Mouse (Mus musculus) embryonic facial prominence, embryonic 12.5 days (tissue): ENCODE results near the gene Tirap. TPM values are rescaled to one million over a fixed set of nuclear protein-coding genes. Genes with fewer than 3 reads are reported as not detected.
"Not testable (repeated sequence)": the region's sequence is repeated elsewhere in the genome, so short reads cannot be mapped to it uniquely, and the experiment has no call there.

Experiments
- ATAC-seq: fragments of 200-750 bp; cut with Nextera tagmentation; 2 replicates; pipeline ENCODE4 v1.8.0; 2017; ENCODE audit not compliant: insufficient number of reproducible peaks, insufficient read depth, low FRiP score, low TSS enrichment
- H3K27ac ChIP-seq: fragments of 300-500 bp; sonication (generic); 2 replicates; pipeline ENCODE4 v1.5.1; 2016; ENCODE audit warnings: mild to moderate bottlenecking
- H3K27me3 ChIP-seq: fragments of 300-500 bp; sonication (generic); 2 replicates; pipeline ENCODE4 v1.6.1; 2016; ENCODE audit warnings: mild to moderate bottlenecking, moderate library complexity
- H3K36me3 ChIP-seq: fragments of 300-500 bp; sonication (generic); 2 replicates; pipeline ENCODE4 v1.6.1; 2016; ENCODE audit warnings: mild to moderate bottlenecking
- H3K4me1 ChIP-seq: fragments of 300-500 bp; sonication (generic); 2 replicates; pipeline ENCODE4 v1.6.1; 2016
- H3K4me2 ChIP-seq: fragments of 300-500 bp; sonication (generic); replicated peaks from 2 replicates; pipeline ENCODE4 v1.6.1; 2016; ENCODE audit warnings: mild to moderate bottlenecking, moderate library complexity
- H3K4me3 ChIP-seq: fragments of 300-500 bp; sonication (generic); 2 replicates; pipeline ENCODE4 v1.5.1; 2016; ENCODE audit warnings: mild to moderate bottlenecking
- H3K9ac ChIP-seq: fragments of 300-500 bp; sonication (generic); 2 replicates; pipeline ENCODE4 v1.6.1; 2016; ENCODE audit warnings: mild to moderate bottlenecking, moderate library complexity
- H3K9me3 ChIP-seq: fragments of 300-500 bp; sonication (generic); 2 replicates; pipeline ENCODE4 v1.6.1; 2016; ENCODE audit warnings: mild to moderate bottlenecking, moderate library complexity
- WGBS: fragments of 180-500 bp; shearing (Covaris S2); methylation state at CpG from one replicate; pipeline ENCODE4 v1.1.7; 2016; 5-methylcytosine and 5-hydroxymethylcytosine counted together
- polyA plus RNA-seq: library from polyadenylated mRNA; unstranded; fragments of >200 nt; fragmentation: Nextera tagmentation; extraction: Ambion mirVana; gene quantifications from 2 replicates; pipeline ENCODE4 v1.2.1, GENCODE M21; 2016

Tirap gene
- polyA plus RNA-seq, 1 experiment from 2014 or later, result 11.6 TPM

GRCm38 (mm10) chr9:35163011-35163690 lies 36.9 kb downstream of the Tirap start:
- Histone ChIP-seq H3K9ac (no peak overlapping the region), H3K9me3 (no peaks in the 10 kb centered on the region), H3K4me3 (no peak overlapping the region), H3K27ac (no peak overlapping the region), H3K36me3 (0 out of 2 replicates have a peak, but pooled peaks cover 2% of the 10 kb centered on the region), H3K4me1 (no peaks in the 10 kb centered on the region), H3K27me3 (no peaks in the 10 kb centered on the region), H3K4me2 (no peak overlapping the region)
- 87% methylated on average over 11 of the region's 11 CpGs for WGBS
- no peak for ATAC-seq

- no peaks in the 10 kb centered on the region for H3K27me3 ChIP-seq
- H3K36me3 ChIP-seq, result no peaks in the 10 kb centered on the region
- H3K27ac ChIP-seq, result no peak overlapping the region
- H3K4me3 ChIP-seq, result no peak overlapping the region
- no peak for ATAC-seq
- H3K9ac ChIP-seq, result no peak overlapping the region
- H3K9me3 ChIP-seq, result no peaks in the 10 kb centered on the region
- H3K4me1 ChIP-seq, result no peaks in the 10 kb centered on the region
- 90% methylated on average over 7 of the region's 7 CpGs for WGBS
- H3K4me2 ChIP-seq, result no peak overlapping the region
Observed at GRCm38 (mm10) chr9:35161721-35162120, 38.4 kb downstream of the Tirap start.

- Histone ChIP-seq H3K9me3 (no peaks in the 10 kb centered on the region), H3K4me3 (no peak overlapping the region), H3K36me3 (0 out of 2 replicates have a peak, but pooled peaks cover 8% of the 10 kb centered on the region), H3K4me2 (no peak overlapping the region), H3K9ac (no peak overlapping the region), H3K27me3 (no peaks in the 10 kb centered on the region), H3K27ac (no peak overlapping the region), H3K4me1 (no peaks in the 10 kb centered on the region)
- WGBS, result 50% methylated on average over 2 of the region's 2 CpGs
- no peak for ATAC-seq
Observed at GRCm38 (mm10) chr9:35160662-35161061, 39.4 kb downstream of the Tirap start.

- Histone ChIP-seq H3K27ac (no peak overlapping the region), H3K36me3 (0 out of 2 replicates have a peak, but pooled peaks cover 8% of the 10 kb centered on the region), H3K4me3 (no peak overlapping the region), H3K27me3 (no peaks in the 10 kb centered on the region), H3K9me3 (no peaks in the 10 kb centered on the region), H3K4me2 (no peak overlapping the region), H3K4me1 (no peaks in the 10 kb centered on the region), H3K9ac (no peak overlapping the region)
- WGBS, result 65% methylated on average over 3 of the region's 3 CpGs
- ATAC-seq, result no peak
Observed at GRCm38 (mm10) chr9:35158477-35158876, 41.6 kb downstream of the Tirap start.

GRCm38 (mm10) chr9:35156862-35157261 lies 43.2 kb downstream of the Tirap start:
- ATAC-seq, result no peak
- Histone ChIP-seq H3K36me3 (0 out of 2 replicates have a peak, but pooled peaks cover 8% of the 10 kb centered on the region), H3K4me3 (no peak overlapping the region), H3K4me2 (no peak overlapping the region), H3K9me3 (no peaks in the 10 kb centered on the region), H3K27ac (0 out of 2 replicates have a peak overlapping the region, but pooled peaks have one; percentile 17), H3K4me1 (no peaks in the 10 kb centered on the region), H3K27me3 (no peaks in the 10 kb centered on the region), H3K9ac (no peak overlapping the region)
- WGBS, result 84% methylated on average over 4 of the region's 4 CpGs

- WGBS, result 83% methylated on average over 5 of the region's 5 CpGs
- H3K9ac ChIP-seq, result no peak overlapping the region
- 0 out of 2 replicates have a peak, but pooled peaks cover 8% of the 10 kb centered on the region for H3K36me3 ChIP-seq
- no peaks in the 10 kb centered on the region for H3K9me3 ChIP-seq
- H3K27ac ChIP-seq, result 0 out of 2 replicates have a peak overlapping the region, but pooled peaks have one; percentile 17
- no peak for ATAC-seq
- H3K27me3 ChIP-seq, result no peaks in the 10 kb centered on the region
- H3K4me1 ChIP-seq, result no peaks in the 10 kb centered on the region
- H3K4me2 ChIP-seq, result no peak overlapping the region
- no peak overlapping the region for H3K4me3 ChIP-seq
Observed at GRCm38 (mm10) chr9:35156002-35156710, 43.9 kb downstream of the Tirap start.

GRCm38 (mm10) chr9:35152923-35153322 lies 47.2 kb downstream of the Tirap start:
- 92% methylated on average over 1 of the region's 1 CpGs for WGBS
- 0 out of 2 replicates have a peak, but pooled peaks cover 8% of the 10 kb centered on the region for H3K36me3 ChIP-seq
- 0 out of 2 replicates have a peak, but pooled peaks cover 2% of the 10 kb centered on the region for H3K4me1 ChIP-seq
- no peak overlapping the region for H3K4me2 ChIP-seq
- H3K27ac ChIP-seq, result no peak overlapping the region
- no peaks in the 10 kb centered on the region for H3K9me3 ChIP-seq
- H3K27me3 ChIP-seq, result no peaks in the 10 kb centered on the region
- H3K4me3 ChIP-seq, result no peak overlapping the region
- no peak for ATAC-seq
- no peak overlapping the region for H3K9ac ChIP-seq

GRCm38 (mm10) chr9:35148822-35149221 lies 51.3 kb downstream of the Tirap start:
- H3K9ac ChIP-seq, result not testable (repeated sequence)

DNA sequence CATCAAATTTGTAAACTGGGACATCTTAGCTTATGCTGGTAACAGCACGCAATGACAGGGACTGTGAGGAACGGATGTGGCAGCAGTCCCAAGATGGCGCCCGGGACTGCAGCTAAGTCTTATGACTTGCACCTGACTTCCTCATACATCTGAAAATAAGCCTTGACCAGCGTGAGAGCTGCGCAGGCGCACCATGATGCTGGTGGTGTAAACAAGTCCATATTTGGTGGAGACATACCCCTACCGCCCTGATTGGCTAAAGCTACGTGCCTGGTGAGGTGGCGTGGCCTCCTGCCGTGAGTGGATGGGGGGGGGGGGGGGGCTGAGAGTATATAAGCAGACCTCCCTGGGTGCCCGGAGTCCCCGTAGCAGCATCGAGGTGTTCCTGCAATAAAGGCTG lies 52.8 kb downstream of the Tirap start:
- H3K27ac ChIP-seq, ATAC-seq, H3K9me3 ChIP-seq, H3K4me1 ChIP-seq, H3K4me2 ChIP-seq, H3K27me3 ChIP-seq, H3K36me3 ChIP-seq, H3K9ac ChIP-seq, H3K4me3 ChIP-seq: not testable (repeated sequence)
- 91% methylated on average over 14 of the region's 14 CpGs for WGBS

More at GRCm38 (mm10) chr9:35148822-35149221, 51.3 kb downstream of the Tirap start:
- H3K4me1 ChIP-seq, H3K27me3 ChIP-seq, H3K36me3 ChIP-seq, H3K9me3 ChIP-seq, ATAC-seq, H3K4me2 ChIP-seq, H3K4me3 ChIP-seq, H3K27ac ChIP-seq: not testable (repeated sequence)

DNA sequence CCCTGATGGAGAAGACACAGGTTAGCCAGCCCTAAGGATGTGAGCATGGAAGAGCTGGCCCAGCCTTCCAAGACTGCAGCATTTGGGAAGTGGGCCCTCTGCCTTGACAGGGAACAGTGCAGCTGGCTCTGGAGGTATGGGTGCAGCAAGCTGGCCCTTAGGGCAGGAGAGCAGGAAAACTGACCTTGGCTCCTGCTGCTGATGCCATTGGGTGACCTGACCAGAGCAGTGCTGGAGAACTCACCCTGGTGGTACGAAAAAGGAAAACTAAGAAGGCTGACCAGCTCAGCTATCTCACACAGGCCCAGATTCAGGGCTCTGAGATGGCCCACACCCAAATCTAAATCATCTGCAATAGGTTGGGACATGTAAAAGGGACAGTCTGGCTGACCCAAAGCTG lies 54.3 kb downstream of the Tirap start:
- ATAC-seq, result no peak
- Histone ChIP-seq H3K27ac (no peak overlapping the region), H3K4me2 (no peak overlapping the region), H3K4me3 (no peak overlapping the region), H3K9ac (no peak overlapping the region), H3K4me1 (0 out of 2 replicates have a peak, but pooled peaks cover 2% of the 10 kb centered on the region), H3K27me3 (no peaks in the 10 kb centered on the region), H3K9me3 (no peaks in the 10 kb centered on the region), H3K36me3 (no peaks in the 10 kb centered on the region)
- WGBS, result 75% methylated on average over 1 of the region's 1 CpGs

DNA sequence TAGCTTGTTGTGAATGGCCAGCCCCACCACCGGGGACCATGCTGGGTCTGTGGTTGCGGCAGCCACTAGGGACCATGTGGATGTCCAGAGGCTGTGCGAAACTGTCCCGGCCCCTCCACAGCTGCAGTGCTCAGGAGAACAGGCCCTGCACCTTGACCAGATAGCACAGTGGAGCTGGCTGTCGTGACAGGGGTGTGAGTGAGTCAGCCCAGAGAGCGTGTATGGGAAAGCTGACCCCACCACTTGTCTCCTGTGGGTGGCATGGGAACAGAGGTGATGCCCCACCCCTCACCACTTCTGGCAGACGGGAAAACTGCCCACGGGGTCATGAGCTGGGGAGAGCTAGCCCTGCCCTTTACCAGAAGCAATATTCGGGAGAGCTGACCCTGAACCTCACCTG lies 55.0 kb downstream of the Tirap start:
- H3K9ac ChIP-seq, result 0 out of 2 replicates have a peak overlapping the region, but pooled peaks have one; percentile 13
- H3K27me3 ChIP-seq, result no peaks in the 10 kb centered on the region
- H3K9me3 ChIP-seq, result no peaks in the 10 kb centered on the region
- H3K36me3 ChIP-seq, result no peaks in the 10 kb centered on the region
- no peak for ATAC-seq
- WGBS, result 82% methylated on average over 9 of the region's 9 CpGs
- H3K4me2 ChIP-seq, result no peak overlapping the region
- no peak overlapping the region for H3K4me3 ChIP-seq
- H3K4me1 ChIP-seq, result no peaks in the 10 kb centered on the region
- no peak overlapping the region for H3K27ac ChIP-seq

- WGBS, result 56% methylated on average over 2 of the region's 2 CpGs
- ATAC-seq, result no peak
Observed at GRCm38 (mm10) chr9:35142221-35142620, 57.9 kb downstream of the Tirap start.

More at GRCm38 (mm10) chr9:35142221-35142620, 57.9 kb downstream of the Tirap start:
- no peak overlapping the region for H3K9ac ChIP-seq
- no peak overlapping the region for H3K27ac ChIP-seq
- no peaks in the 10 kb centered on the region for H3K36me3 ChIP-seq
- H3K4me3 ChIP-seq, result no peak overlapping the region
- H3K4me1 ChIP-seq, result no peaks in the 10 kb centered on the region
- H3K4me2 ChIP-seq, result no peak overlapping the region
- H3K9me3 ChIP-seq, result no peaks in the 10 kb centered on the region
- no peaks in the 10 kb centered on the region for H3K27me3 ChIP-seq
